Mouse (Mus musculus) layer of hippocampus, postnatal 10 days (tissue): Measurements from ENCODE around the gene Hepacam2. TPM values are rescaled to one million over a fixed set of nuclear protein-coding genes. Genes with fewer than 3 reads are reported as not detected.
A peak's percentile ranks its signal among the peaks of the same experiment; 100 is the strongest.
"Not testable (repeated sequence)": the region's sequence is repeated elsewhere in the genome, so short reads cannot be mapped to it uniquely, and the experiment has no call there.

Source experiments
- DNase-seq, 2 experiments: peaks; one replicate each; pipeline ENCODE4 v3.0.0; 2021; ENCODE audit warnings: low spot score in 2 of 2
- long read RNA-seq: library from polyadenylated mRNA; stranded (forward); transcript quantifications from one replicate; pipeline ENCODE4 v2.0.0, GENCODE M21; 2023
- total RNA-seq, 2 experiments: library from RNA; stranded (reverse); gene quantifications; 2 replicates each; pipeline ENCODE4 v1.2.3; 2021

The Hepacam2 gene
- total RNA-seq = under 1 TPM; 0.30 to 0.87 TPM
- long read RNA-seq, partial matches to known transcripts = 0 of 1 reads
- long read RNA-seq, other reads (novel, unspliced or antisense) = 1 of 1 reads

DNA sequence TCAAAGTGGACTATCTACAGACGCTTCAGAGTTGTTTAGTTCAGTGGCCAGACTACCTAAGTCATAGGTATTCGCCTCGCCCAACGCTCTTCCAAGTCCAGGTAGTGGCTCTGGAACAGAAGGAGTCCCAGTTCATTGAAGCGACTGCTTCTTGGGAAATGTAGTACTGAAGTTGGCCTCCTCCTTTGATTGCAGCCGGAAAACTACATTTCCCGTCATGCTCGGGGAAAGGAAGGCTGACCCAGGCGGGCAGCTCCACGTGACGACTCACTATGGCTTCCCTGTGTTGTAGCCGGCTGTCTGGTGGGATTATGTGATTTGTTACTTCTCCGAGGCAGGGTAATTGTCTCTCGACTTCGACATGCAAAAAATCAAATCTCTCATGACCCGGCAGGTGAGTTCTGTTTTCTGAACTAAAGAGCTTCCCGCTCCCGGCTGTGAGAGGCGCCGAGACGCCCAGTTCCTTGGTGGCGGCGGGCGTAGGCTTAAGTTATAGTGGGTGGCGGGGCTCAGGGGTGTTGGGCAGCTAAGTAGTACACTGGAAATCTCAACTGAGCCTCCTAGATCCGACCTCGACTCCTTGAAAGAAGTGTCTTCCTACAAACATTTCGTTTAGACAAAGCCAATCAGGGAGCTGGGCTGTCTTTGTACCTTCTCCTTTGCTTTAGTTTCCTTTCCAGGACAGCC lies at the start of gene Hepacam2, which contains the start of gene Vps50:
TSS of gene Hepacam2 (minus strand) at position 137 of the 687 bp plus-strand sequence.
TSS of gene Vps50 (plus strand) at position 221 of the 687 bp plus-strand sequence.
- DNase-seq = peak; percentile 80 to 86

DNA sequence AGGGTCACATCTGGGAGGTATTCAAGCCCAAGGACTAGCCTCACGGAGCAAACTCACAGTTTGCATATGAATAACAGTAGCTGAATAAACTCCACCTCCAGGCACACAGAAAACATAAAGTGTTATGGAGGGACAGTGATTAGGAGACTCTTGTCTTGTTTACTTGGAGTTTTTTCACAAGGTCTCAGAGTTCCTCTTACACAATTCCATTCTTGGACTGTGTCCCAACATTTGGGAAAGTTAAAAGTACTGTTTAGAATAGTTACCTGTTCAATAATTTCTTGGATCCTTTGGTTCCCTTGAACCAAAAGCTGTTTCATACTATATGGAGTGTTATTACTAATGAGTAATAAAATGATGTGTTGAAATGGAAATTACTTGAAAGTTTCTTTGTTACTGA lies 46.9 kb upstream of the Hepacam2 start:
- no peak for DNase-seq

DNA sequence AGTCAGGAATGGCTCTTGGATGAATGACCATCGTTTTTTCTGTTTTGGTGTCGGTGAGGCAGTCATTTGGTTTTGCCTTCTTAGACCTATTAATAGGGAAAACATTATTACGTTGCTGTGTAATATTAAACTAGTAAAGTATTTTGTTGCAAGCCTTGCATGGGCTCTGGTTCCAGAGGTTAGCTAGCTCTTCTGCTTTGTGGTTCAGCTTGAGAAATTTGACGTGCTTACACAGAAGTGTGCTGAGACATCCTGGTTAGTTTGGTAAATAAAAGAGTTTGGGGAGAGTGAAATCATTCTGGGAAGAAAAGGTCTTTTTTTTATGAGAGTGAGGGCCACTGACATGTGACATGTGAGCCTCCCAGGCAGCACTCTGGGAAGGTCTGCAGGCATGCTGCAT lies 45.8 kb upstream of the Hepacam2 start:
- no peak for DNase-seq

DNA sequence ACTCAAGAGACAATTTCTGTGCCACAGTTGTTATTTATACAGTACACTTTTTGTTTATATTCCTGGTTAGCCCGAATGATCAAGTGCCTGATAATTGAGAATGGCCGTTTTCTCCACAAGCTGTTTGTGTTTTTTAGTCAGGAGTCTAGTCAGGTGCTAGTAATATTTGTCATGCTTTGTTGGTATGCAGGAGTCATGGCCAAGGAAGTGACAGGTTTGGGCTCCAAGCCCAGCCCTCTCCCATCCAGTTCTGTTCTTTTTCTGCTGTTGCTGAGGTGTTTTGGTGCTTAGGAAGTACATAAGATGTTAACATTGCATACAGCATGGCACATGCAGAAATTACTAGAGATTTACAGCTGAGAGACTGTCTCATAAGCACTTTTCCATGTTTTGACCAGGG lies 41.4 kb upstream of the Hepacam2 start:
- no peak for DNase-seq

DNA sequence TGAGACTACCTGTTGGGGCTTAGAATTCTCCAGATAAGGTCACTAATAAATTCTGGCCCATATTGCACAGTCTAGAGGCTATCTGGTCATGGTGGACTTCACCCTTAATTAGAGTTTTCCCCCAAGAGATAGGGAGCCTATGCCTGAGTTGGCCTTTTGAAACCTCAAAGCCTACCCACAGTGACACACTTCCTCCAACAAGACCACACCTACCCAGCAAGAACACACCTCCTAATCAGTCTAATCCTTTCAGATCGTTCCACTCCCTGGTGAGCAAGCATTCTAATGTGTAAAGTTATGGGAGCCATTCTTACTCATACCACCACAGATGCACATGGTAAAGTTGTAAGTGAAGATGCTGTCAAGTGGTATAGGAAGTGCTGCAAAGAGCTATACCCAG lies 38.0 kb upstream of the Hepacam2 start:
- DNase-seq = no peak

DNA sequence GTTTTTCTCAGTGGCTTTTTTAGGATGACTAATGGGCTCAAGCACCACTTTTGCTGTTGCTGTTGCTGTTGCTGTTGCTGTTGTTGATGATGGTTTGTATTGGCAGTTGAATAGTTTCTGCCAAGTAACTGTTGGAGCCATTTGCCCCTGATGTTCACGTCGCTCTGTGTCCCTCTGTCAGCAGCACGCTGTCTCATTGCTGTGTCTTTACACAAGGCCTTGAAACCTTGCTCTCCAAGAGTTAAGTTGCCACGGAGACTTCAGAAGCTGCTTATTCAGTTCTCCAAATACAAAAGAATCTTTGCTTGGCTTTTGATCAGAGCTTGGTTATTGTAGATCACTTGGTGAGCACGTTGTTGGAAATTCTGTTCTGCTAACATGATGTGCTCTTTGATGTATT lies 33.3 kb upstream of the Hepacam2 start:
- DNase-seq = no peak

DNA sequence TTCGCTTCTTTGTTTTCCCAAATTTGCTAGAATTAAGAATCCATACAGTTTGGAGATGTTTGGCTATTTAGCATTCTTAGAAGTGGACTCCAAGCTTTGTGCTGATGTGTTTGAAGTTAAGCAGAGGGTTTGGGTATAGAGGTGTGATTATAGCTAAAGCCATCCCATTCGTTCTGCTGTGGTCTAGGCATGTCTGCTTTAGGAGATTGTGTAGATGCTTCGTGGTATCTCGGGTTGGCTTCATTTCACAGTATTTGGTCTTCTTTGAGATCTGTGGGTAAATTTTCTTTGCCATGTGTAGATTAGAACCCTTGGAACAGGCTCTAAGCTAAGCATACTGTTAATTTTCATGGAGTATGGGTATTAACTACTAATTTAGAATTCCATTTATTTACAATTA lies 30.1 kb upstream of the Hepacam2 start:
- DNase-seq = no peak

DNA sequence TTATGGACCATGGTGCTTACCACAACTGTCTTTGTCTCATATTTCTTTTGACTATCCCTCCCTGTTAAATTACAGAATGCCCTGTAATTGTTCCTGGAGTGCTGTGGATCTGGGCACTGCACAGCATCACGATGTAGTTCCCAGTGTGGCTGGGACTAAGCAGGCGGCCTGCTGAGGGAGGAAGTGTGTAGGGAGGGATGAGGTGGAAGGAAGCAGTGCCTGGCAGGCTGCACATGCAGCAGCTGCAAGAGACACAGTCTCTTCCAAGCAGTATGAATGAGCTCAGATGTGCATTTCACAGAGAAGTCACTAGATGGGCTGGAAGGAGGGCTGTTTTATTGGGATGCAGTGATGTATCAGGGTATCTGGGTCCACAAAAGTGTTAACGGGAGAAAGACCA lies 14.5 kb upstream of the Hepacam2 start:
- DNase-seq = peak; percentile 36 to 47

DNA sequence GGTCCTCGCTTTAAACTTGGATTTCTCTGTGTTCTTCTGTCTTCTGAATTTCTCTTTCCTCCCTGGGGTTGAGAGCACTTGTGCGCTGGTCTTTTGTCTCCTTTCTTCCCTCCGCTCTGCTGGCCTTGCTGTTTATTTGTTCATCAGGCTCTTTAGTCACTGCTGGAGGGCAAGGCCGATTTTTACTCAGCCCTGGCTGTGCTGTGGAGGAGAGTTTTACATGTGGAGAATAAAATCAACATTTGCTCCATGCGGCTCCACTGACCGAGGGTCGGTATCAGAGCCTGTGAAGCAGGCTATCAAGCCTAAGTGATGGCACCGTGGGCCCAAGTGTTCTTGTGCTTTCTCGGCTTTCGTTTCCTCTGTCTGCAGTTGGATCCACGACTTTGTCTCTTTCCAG lies 13.5 kb upstream of the Hepacam2 start:
- DNase-seq = peak; percentile 17 to 32

DNA sequence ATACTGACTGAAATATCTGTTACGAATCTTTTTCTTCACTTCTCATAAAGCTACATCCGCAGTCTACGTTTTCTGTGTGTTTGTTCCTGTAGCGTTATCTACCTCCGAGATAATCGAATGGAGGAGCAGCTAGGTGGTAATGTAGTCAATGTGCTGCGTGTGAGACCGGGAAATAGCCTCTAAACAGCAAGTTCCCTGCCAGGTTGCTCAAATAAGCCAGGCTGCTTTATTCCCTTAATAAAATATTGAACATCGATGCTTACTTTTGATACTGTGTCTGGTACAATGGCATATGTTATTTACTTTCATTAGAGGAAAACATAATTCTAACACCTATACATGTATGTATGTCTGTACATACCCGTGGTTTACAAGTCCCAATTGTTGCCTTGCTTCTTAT lies 13.0 kb upstream of the Hepacam2 start:
- no peak for DNase-seq

DNA sequence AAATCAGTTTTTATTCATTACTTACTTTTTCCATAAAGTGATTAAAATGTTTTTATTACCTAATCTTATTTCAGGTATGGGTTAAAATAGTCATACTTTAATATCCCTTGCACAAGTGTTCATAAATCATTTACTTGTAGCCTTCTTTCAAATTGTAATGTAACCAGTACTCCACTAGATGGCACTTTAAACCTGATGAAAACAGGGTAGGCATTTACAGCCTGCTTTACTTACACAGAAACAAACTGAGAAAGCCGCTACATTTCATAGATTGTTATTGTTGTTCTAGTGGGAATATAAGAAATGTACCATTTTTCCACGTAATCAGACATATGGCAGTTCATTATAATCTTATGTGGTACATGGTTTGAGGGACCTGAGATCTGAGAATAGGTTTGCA lies 11.7 kb upstream of the Hepacam2 start:
- DNase-seq = no peak

DNA sequence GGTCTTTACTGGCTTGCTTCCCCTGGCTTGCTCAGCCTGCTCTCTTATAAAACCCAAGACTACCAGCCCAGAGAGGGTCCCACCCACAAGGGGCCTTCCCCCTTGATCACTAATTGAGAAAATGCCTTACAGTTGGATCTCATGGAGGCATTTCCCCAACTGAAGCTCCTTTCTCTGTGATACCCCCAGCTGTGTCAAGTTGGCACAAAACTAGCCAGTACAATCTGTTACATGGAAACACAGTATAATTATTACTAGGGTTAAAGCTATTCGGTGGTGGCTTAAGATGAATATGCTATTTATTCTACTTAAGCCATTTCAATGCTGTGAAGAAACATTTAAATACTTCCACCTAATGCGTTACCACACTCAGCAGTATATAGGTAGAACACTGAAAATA lies 10.1 kb upstream of the Hepacam2 start:
- DNase-seq = not testable (repeated sequence)

DNA sequence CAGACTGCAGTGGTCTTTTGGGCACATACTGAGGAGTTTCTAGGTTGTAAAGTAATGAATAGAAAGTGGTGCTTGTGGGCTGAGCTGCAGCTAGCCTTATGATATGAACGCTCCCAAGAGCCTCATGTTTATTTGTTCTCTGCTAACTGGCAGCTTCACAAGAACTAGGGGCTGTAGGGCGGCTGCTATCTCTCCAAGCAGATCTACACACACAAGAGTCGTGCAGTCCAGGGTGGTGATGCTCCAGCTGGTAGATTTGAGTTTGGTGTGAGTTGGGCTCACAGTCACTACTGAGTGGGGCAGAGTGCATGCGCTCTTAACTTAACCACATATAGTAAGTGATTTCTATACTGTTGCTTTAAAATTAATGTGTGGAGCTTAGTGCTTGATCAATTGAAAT lies 9.0 kb upstream of the Hepacam2 start:
- no peak for DNase-seq

DNA sequence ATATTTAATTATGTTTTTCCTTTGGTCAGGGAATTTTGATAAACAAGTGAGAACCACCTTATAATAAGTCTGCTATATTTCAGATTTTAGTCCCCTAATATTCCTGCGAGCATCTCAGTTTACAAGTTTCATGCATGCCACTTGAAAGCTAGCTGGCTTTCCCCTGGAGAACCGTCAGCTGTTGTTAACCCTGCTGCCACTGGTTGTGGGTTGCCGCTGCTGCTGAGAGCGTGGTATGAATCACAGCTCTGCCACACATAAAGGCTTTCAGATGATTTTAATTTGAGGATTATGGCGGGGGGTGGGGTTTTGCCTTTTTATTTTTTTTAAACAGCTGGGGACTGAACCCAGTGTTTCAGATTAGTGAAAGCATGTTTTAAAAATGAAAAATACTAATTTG lies 7.2 kb upstream of the Hepacam2 start:
- DNase-seq = no peak

DNA sequence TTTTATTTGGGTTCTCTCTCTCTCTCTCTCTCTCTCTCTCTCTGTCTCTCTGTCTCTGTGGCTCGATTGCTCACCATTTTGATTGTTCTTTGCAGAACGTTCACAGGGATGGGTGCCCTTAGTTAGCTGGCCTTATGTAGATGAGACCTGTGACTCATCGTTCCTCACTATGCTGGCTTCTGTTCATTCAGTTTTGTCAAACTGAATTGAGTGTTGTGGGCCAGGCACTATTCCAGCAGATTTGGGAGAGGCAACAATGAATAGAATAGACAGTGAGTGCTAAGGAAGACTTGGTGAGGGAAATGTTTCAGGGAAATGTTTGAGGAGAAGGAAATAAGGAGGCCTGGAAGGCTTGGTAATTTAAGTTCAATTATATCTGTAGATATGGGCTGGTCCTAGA lies 2.2 kb upstream of the Hepacam2 start:
- no peak for DNase-seq

DNA sequence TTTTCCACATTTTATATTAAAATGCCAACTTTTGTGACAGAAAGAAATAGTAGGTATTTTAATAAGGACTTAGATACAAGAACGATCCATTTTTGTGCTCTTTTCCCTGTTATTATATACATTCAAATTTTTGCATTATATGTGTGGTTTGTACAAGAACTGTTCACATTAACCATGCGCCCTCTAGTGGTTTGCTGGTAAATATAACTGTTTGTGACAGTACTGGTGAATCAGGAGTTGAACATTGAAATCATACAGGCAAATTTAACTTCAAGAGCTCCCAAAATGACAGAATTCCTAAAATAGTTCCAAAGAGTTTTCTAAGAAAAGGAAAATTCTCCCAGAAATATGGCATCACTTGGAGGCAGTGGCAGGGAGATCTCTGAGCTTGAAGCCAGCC lies 1.9 kb downstream of the Hepacam2 start:
- DNase-seq = peak; percentile 22 to 26

DNA sequence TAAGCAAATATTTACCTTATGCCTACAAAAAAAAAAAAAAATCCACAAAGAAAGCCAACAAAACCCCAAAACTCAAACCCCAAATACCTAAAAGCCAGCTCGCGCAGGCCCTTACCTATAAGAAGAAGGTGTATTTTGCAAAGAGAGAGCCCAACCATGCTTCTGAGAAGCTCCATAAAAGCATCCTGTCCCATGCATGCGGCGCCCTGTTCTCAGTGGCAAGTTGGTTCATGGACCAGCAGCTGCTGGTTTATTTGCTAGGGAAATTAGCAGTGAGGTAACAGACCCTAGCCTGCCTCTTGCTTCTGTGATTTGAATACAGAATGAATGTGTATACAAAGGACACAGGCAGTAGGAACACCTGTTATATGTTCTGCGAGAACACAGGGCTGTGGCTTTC lies 3.8 kb downstream of the Hepacam2 start:
- no peak for DNase-seq

DNA sequence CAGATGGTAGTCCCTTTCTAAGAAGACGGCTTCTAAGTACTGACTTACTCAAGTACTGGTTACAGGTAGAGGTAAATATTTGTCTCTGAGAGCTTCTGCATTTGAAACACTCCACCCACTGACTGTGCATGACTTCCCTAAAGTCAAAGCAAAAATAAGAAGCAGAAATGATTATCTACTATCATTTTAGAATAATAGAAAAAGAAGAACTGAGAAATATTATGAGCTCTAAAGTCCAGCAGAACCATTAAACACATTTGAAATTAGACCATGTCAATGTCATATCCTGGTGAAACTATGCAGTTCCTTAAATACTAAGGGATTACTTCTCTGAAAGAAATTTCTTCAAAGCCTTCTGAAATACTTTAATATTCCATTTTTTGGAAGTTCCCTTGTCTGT lies 10.7 kb downstream of the Hepacam2 start:
- DNase-seq = no peak

DNA sequence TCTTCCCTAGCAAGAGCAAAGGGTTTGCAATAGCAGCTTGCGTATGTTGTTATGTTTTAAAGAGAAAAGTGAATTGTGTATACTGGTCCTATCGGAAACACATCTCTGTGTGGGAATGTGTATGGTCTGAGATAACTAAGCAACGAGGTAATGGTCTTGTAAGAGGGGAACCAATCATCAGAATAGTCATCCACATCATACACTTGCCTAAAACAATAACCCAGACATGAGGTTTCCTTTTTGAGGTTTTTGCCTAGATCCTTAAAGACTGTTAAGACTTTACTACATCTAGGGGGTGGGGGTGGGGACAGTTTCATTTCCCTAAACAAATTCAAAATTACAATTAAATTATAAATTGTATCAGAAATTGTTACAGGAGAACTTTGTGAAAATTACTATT lies 13.0 kb downstream of the Hepacam2 start:
- no peak for DNase-seq

DNA sequence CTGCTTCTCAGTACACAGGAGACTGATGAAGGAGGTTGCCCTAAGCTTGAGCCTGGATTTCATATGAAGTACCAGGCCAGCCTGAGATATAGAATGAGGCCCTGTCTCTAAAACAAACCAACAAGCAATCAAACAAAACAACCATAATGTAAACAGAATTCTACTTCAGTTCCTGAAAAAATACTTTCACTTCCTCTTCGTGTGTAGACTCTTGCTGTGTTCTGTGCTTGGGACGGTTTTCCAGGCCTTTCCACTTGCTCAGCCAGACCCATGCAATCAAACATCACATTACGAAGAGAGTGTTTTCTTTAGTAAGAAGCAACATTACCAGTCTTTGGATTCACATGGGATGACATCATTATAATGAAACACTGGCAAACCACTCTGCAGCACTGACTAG lies 16.4 kb downstream of the Hepacam2 start:
- no peak for DNase-seq

DNA sequence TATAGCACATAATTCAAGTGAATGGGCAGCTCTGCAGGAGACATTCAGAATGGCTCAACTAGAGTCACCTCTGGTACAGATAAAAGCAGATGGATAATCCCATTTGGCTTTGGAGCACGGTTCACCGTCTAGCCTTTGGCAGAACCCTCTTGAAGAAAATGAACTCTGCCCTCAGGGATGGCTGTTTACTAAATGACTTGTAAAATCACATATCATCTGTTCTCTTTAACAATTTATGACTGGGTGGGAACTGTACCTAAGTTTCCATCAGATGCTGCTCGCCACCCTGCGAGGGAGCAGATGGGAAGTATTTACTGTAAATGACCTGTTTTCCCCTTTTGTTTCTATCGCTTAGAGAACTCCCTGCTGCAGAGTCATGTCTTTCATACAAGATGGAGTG lies 18.2 kb downstream of the Hepacam2 start:
- DNase-seq = no peak

DNA sequence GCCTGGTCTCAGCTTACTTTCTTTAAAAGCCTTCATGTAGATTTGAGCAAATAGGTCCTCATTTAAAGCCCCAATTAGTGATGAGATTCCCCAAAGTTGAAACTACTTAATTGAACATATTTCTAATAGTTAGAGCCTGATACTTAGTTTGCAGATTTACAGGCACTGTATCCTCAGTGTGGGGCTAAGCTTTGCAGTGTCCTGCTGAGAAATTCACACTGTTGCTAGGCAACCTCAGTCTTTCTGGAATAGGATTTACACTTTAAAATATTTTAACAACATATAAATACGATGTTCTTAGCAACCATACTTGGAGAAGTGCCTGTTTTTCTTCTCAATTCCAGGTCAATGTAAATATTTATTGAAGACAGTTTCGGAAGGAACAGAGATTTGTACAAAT lies 21.8 kb downstream of the Hepacam2 start:
- DNase-seq = no peak

DNA sequence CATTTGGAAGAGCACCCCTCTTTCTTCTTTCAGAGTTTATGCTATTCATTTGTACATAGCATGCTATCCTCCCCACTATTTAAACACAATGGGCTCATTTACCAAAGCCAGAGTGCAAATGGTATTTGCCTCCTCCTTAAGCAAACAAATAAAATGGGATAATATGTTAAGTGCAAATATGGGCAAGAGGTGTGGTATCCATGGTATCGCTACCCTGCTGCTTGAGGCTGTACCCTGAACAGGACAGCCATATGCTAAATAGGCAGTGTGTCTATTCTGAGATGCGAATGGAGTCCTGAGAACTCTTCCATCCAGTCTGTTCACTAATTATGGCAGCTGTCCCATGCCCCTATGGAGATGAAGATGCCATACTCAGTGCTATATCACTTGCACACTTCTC lies 27.4 kb downstream of the Hepacam2 start:
- DNase-seq = no peak

DNA sequence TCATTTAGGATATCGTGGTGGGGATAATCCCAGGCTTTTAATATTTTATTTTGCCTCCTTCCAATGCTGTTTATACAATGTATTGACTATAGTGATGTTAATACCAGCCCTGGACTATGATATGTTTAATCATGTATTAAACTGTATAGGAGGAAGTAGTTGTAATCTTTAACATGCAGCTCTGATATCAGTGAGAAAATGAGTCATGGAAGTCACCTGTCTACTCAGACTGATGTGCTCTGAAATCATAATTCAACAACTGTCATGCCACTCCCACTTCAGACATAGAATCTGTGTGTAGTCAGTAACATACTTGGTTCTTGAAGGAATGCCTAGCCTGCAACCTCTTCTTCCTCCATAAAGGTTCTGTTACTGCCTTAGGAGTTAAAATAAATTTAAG lies 29.5 kb downstream of the Hepacam2 start:
- no peak for DNase-seq
